Mouse (Mus musculus): Measurements from ENCODE around the gene 4930562C15Rik. TPM values are rescaled to one million over a fixed set of nuclear protein-coding genes. Genes with fewer than 3 reads are reported as not detected.

The 4930562C15Rik gene
- polyA plus RNA-seq, 1 experiment from 2014 or later = 0.13 TPM

DNA sequence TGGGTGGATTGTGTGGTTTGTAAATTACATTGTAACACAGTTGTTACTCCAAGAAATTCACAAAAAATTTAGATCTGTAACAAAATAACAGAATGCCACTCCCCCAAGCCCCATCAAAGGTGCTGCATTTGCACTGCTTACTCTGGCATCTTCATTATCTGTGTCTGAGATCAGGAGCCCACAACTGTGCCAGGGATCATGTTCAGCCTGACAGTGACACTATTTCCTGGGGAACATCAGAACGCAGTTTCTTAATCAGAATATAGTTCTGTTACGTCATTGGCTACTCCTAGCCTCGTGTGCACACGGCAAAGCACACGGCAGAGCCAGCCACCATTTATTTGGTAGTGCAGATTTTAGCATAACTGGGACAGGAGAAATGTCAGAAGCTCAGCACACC is 7.6 kb upstream of the 4930562C15Rik start:
- ATAC-seq = no peak
- H3K4me3 ChIP-seq (ENCODE audit: low read length) = no peak overlapping the region
- no peak overlapping the region for H3K4me2 ChIP-seq (ENCODE audit: low read length)
- H3K36me3 ChIP-seq (ENCODE audit: control insufficient read depth, insufficient read depth, low read length) = no peaks in the 10 kb centered on the region
- H3K4me1 ChIP-seq (ENCODE audit: control insufficient read depth, insufficient read depth, low read depth, low read length) = no peaks in the 10 kb centered on the region
- H3K9me3 ChIP-seq (ENCODE audit: control insufficient read depth, low read length) = no peaks in the 10 kb centered on the region
- no peak overlapping the region for H3K9ac ChIP-seq (ENCODE audit: low read depth, low read length)
- 95% methylated on average over 5 of the region's 5 CpGs for WGBS
- no peak overlapping the region for H3K27ac ChIP-seq (ENCODE audit: low read depth, low read length)
- no peaks in the 10 kb centered on the region for H3K27me3 ChIP-seq (replicated peaks; ENCODE audit: control insufficient read depth, insufficient read depth, low read length)

DNA sequence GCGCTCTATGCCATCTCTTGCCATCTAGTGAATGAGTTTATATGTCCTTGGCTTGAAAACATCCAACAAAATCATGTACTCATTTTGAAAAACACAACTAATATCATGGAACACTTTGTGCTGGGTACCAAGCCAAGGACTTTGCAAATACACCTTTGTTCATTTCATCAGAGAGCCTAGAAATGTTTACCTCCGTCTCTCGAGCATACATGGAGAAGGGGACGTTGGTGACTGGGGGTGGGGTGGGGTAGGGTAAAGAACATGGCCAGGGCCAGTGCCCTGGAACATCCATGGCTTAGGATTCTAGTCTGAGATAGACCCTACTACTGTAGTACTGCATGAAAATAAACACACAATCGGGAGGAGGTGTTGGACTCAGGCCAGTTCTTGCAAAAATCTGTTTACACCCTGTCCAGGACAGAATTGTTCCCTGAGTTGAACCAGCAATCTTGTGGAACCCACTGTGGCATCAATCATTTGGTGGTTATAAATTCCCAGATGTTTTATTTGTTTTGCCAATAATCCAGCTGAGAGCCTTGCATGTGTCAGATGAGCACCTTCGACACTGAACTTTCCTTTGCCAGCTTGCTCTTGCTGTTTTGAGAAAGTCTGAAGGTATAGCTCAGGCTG is 5.8 kb upstream of the 4930562C15Rik start:
- no peaks in the 10 kb centered on the region for H3K27me3 ChIP-seq (replicated peaks; ENCODE audit: control insufficient read depth, insufficient read depth, low read length)
- H3K4me2 ChIP-seq (ENCODE audit: low read length) = no peak overlapping the region
- H3K9ac ChIP-seq (ENCODE audit: low read depth, low read length) = no peak overlapping the region
- H3K4me3 ChIP-seq (ENCODE audit: low read length) = no peak overlapping the region
- H3K4me1 ChIP-seq (ENCODE audit: control insufficient read depth, insufficient read depth, low read depth, low read length) = no peaks in the 10 kb centered on the region
- H3K36me3 ChIP-seq (ENCODE audit: control insufficient read depth, insufficient read depth, low read length) = no peaks in the 10 kb centered on the region
- no peak for ATAC-seq
- no peaks in the 10 kb centered on the region for H3K9me3 ChIP-seq (ENCODE audit: control insufficient read depth, low read length)
- H3K27ac ChIP-seq (ENCODE audit: low read depth, low read length) = no peak overlapping the region
- WGBS = 78% methylated on average over 6 of the region's 6 CpGs

DNA sequence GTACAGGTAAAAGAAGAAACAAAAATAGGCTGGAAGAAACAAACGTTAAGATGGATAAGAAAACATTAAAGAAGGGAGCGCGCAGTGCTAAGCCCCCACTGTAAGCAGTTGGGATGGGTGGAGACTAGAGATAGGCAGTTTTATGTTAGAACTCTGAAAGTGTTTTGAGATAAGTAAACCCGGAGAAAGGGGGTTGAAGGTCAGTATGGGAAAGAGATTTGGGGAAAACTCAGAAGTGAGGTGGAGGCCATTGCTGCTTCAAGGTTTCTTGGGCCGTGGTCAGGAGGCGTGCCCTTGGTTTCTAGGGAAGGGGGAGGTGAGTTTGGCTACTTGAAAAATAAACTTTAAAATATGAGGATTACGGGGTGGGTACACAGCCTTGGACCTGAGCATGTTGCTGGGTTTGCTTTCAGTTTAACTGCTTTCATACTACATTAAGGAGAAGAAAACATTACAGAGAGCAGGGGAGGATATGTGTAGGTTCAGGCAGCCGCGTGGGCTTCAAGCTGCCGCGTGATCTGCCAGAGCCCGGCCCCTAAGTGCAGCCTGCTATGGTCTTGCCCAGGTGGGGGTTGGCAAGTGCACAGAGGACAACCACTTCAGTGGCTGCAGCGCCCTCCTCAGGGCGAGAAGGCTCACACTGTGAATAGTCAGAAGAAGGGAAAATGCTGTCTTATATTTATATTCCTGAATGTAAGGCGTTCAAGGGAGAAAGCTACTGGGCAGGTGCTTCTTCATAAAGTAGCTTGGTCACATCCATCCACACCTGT is 3.4 kb upstream of the 4930562C15Rik start:
- no peak overlapping the region for H3K9ac ChIP-seq (ENCODE audit: low read depth, low read length)
- H3K36me3 ChIP-seq (ENCODE audit: control insufficient read depth, insufficient read depth, low read length) = no peaks in the 10 kb centered on the region
- no peaks in the 10 kb centered on the region for H3K9me3 ChIP-seq (ENCODE audit: control insufficient read depth, low read length)
- no peak overlapping the region for H3K4me2 ChIP-seq (ENCODE audit: low read length)
- H3K27me3 ChIP-seq (replicated peaks; ENCODE audit: control insufficient read depth, insufficient read depth, low read length) = no peaks in the 10 kb centered on the region
- no peak for ATAC-seq
- no peak overlapping the region for H3K27ac ChIP-seq (ENCODE audit: low read depth, low read length)
- no peak overlapping the region for H3K4me3 ChIP-seq (ENCODE audit: low read length)
- 73% methylated on average over 15 of the region's 15 CpGs for WGBS
- no peaks in the 10 kb centered on the region for H3K4me1 ChIP-seq (ENCODE audit: control insufficient read depth, insufficient read depth, low read depth, low read length)

DNA sequence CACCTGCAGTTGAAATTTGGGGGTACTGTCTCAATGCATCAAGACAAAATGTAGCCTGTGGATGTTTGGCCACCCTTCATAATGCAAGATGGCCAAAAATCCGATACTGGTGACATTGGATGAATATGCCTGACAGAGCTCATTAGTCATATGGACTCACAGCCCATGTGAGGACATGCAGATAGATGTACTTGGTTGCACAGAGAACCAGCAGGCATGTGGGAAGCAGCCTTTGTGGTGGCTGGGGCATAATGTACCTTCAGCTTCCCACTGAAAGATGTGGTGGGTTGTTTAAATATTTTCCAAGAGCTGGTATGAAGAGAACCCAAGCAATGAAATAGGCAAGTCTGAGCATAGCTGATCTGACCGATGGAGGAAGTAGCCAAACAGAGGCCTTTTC is 1.4 kb upstream of the 4930562C15Rik start:
- H3K27ac ChIP-seq (ENCODE audit: low read depth, low read length) = no peak overlapping the region
- H3K4me2 ChIP-seq (ENCODE audit: low read length) = no peak overlapping the region
- H3K27me3 ChIP-seq (replicated peaks; ENCODE audit: control insufficient read depth, insufficient read depth, low read length) = no peaks in the 10 kb centered on the region
- H3K36me3 ChIP-seq (ENCODE audit: control insufficient read depth, insufficient read depth, low read length) = no peaks in the 10 kb centered on the region
- no peaks in the 10 kb centered on the region for H3K9me3 ChIP-seq (ENCODE audit: control insufficient read depth, low read length)
- no peaks in the 10 kb centered on the region for H3K4me1 ChIP-seq (ENCODE audit: control insufficient read depth, insufficient read depth, low read depth, low read length)
- WGBS = 79% methylated on average over 2 of the region's 2 CpGs
- no peak overlapping the region for H3K4me3 ChIP-seq (ENCODE audit: low read length)
- no peak for ATAC-seq
- H3K9ac ChIP-seq (ENCODE audit: low read depth, low read length) = no peak overlapping the region

DNA sequence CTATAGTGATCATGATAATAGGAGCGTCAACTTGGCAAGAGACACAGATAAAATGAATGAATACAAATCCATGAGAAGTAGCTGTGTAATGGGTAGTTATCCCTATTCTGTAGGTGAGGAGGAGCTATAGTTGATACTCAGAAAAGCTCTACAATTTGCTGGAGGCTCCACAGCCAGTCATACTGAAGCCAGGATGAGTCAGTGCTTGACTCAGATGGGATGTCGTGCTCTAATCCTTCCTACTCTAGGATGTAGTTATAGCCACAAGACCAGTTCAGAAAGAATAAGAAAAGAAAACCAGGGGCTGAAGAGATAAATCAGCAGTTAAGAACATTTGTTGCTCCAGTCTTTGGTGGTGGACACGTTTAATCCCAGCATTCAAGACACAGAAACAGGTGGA is 2.4 kb downstream of the 4930562C15Rik start:
- Histone ChIP-seq H3K4me1 (ENCODE audit: control insufficient read depth, insufficient read depth, low read depth, low read length) (no peaks in the 10 kb centered on the region), H3K4me2 (ENCODE audit: low read length) (no peak overlapping the region), H3K27ac (ENCODE audit: low read depth, low read length) (no peak overlapping the region), H3K9ac (ENCODE audit: low read depth, low read length) (no peak overlapping the region), H3K36me3 (ENCODE audit: control insufficient read depth, insufficient read depth, low read length) (no peaks in the 10 kb centered on the region), H3K4me3 (ENCODE audit: low read length) (no peak overlapping the region), H3K27me3 (replicated peaks; ENCODE audit: control insufficient read depth, insufficient read depth, low read length) (no peaks in the 10 kb centered on the region), H3K9me3 (ENCODE audit: control insufficient read depth, low read length) (no peaks in the 10 kb centered on the region)
- 84% methylated on average over 3 of the region's 3 CpGs for WGBS
- no peak for ATAC-seq

DNA sequence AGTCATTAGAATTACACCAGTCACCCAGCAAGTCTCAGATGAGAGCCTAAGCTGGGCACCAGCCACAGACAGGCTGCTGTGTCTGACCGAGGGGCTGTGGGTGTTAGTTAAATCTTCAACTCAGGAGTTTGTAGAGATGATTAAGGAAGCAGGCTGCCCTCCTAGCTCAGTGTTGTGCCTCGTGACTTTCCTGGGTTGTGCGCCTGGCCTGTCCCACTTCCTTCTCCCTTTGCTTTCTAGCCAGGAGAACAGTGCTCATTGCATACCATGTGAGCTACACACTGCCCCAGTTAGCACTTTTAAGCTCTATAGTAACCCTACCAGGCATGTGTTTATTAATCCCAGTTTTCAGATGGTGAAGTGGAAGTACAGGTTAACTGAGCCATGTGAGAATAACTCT is 4.3 kb downstream of the 4930562C15Rik start:
- no peak overlapping the region for H3K9ac ChIP-seq (ENCODE audit: low read depth, low read length)
- no peak overlapping the region for H3K4me2 ChIP-seq (ENCODE audit: low read length)
- H3K4me1 ChIP-seq (ENCODE audit: control insufficient read depth, insufficient read depth, low read depth, low read length) = no peaks in the 10 kb centered on the region
- no peak for ATAC-seq
- no peaks in the 10 kb centered on the region for H3K27me3 ChIP-seq (replicated peaks; ENCODE audit: control insufficient read depth, insufficient read depth, low read length)
- 88% methylated on average over 3 of the region's 3 CpGs for WGBS
- H3K4me3 ChIP-seq (ENCODE audit: low read length) = no peak overlapping the region
- no peaks in the 10 kb centered on the region for H3K9me3 ChIP-seq (ENCODE audit: control insufficient read depth, low read length)
- H3K27ac ChIP-seq (ENCODE audit: low read depth, low read length) = no peak overlapping the region
- H3K36me3 ChIP-seq (ENCODE audit: control insufficient read depth, insufficient read depth, low read length) = no peaks in the 10 kb centered on the region

DNA sequence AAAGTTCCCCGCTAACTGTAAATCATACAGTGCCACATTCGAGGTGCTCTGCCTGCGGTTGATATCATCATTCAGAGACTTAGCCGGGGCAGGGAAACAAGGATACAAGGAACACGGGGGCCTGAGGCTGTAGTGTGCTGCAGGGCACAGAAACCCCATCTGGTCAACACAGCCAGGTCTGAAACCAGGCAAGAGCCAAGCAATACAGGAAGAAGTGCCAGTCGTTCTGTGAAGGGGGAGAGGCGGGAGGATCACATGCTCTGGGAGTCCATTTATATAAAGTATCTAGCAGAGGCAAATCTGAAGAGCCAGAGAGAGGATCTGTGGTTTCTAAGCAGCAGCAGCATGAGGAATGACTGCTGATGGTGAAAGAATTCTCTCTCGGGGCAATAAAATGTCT is 5.0 kb downstream of the 4930562C15Rik start:
- H3K36me3 ChIP-seq (ENCODE audit: control insufficient read depth, insufficient read depth, low read length) = no peaks in the 10 kb centered on the region
- ATAC-seq = no peak
- H3K4me1 ChIP-seq (ENCODE audit: control insufficient read depth, insufficient read depth, low read depth, low read length) = no peaks in the 10 kb centered on the region
- no peak overlapping the region for H3K9ac ChIP-seq (ENCODE audit: low read depth, low read length)
- no peak overlapping the region for H3K27ac ChIP-seq (ENCODE audit: low read depth, low read length)
- 87% methylated on average over 8 of the region's 8 CpGs for WGBS
- no peak overlapping the region for H3K4me3 ChIP-seq (ENCODE audit: low read length)
- no peaks in the 10 kb centered on the region for H3K9me3 ChIP-seq (ENCODE audit: control insufficient read depth, low read length)
- no peaks in the 10 kb centered on the region for H3K27me3 ChIP-seq (replicated peaks; ENCODE audit: control insufficient read depth, insufficient read depth, low read length)
- H3K4me2 ChIP-seq (ENCODE audit: low read length) = no peak overlapping the region

DNA sequence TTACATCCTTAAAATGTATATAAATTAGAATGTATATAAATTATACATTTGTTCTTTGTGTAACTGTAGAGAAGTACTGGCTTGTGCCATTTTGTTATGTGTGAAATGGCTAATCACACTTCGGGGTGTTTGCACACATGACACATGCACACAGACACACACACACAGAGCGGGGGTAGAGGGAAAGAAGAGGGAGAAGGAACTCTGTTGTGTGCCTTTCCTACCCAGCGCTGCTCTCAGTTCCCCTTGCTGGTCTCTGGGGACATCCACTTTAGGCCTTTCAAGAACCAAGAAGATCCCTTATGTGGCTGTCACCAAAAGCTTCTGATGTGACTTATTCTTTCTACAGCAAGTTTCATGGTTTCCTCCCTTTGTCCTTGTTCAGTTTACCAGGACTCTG is 11.8 kb downstream of the 4930562C15Rik start:
- WGBS = 75% methylated on average over 3 of the region's 3 CpGs
- no peak for ATAC-seq

DNA sequence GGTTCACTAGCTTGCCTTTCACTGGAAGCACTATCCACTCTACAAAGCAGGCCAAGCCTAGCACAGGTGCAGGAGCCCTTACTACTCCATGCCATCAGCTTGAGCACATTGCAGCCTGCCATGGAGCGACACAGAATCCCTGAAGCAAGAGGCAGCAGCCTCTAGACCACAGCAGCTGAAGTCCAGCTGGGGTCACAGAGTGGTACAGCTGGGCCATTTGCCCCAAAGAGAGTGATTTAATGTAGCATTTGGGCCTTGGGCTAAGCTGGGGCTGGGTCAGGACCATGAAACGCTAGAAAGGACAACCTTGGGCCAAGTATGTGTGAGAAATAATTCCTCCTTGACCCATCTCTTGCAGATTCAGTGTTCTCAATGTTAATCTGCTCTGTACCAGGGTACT is 12.9 kb downstream of the 4930562C15Rik start:
- Histone ChIP-seq H3K4me1 (ENCODE audit: control insufficient read depth, insufficient read depth, low read depth, low read length) (no peaks in the 10 kb centered on the region), H3K36me3 (ENCODE audit: control insufficient read depth, insufficient read depth, low read length) (no peaks in the 10 kb centered on the region), H3K27ac (ENCODE audit: low read depth, low read length) (no peak overlapping the region), H3K4me3 (ENCODE audit: low read length) (no peak overlapping the region), H3K9me3 (ENCODE audit: control insufficient read depth, low read length) (no peaks in the 10 kb centered on the region), H3K27me3 (replicated peaks; ENCODE audit: control insufficient read depth, insufficient read depth, low read length) (no peaks in the 10 kb centered on the region), H3K9ac (ENCODE audit: low read depth, low read length) (no peak overlapping the region), H3K4me2 (ENCODE audit: low read length) (no peak overlapping the region)
- 94% methylated on average over 2 of the region's 2 CpGs for WGBS
- ATAC-seq = no peak

More for the DNA sequence above, 11.8 kb downstream of the 4930562C15Rik start:
- Histone ChIP-seq H3K4me2 (ENCODE audit: low read length) (no peak overlapping the region), H3K27me3 (replicated peaks; ENCODE audit: control insufficient read depth, insufficient read depth, low read length) (no peaks in the 10 kb centered on the region), H3K9me3 (ENCODE audit: control insufficient read depth, low read length) (no peaks in the 10 kb centered on the region), H3K36me3 (ENCODE audit: control insufficient read depth, insufficient read depth, low read length) (no peaks in the 10 kb centered on the region), H3K27ac (ENCODE audit: low read depth, low read length) (no peak overlapping the region), H3K4me3 (ENCODE audit: low read length) (no peak overlapping the region), H3K9ac (ENCODE audit: low read depth, low read length) (no peak overlapping the region), H3K4me1 (ENCODE audit: control insufficient read depth, insufficient read depth, low read depth, low read length) (no peaks in the 10 kb centered on the region)
